Mouse (Mus musculus) bone marrow, adult 2 months (tissue): ENCODE measurements around the gene Fcgrt. TPM values are rescaled to one million over a fixed set of nuclear protein-coding genes. Genes with fewer than 3 reads are reported as not detected.
"Not testable (repeated sequence)": the region's sequence is repeated elsewhere in the genome, so short reads cannot be mapped to it uniquely, and the experiment has no call there.

Experiments used
- H3K27ac ChIP-seq: fragments of 200-500 bp; 2 replicates; pipeline ENCODE4 v1.5.1; 2012; ENCODE audit warnings: low read depth, mild to moderate bottlenecking, control low read depth, inconsistent platforms, low read length; ENCODE audit not compliant: control insufficient read depth, poor library complexity, insufficient read depth
- H3K4me1 ChIP-seq: fragments of 200-500 bp; 2 replicates; pipeline ENCODE4 v1.6.1; 2011; ENCODE audit warnings: low read length; ENCODE audit not compliant: control insufficient read depth, insufficient read depth
- H3K4me3 ChIP-seq: fragments of 200-500 bp; replicated peaks from 2 replicates; pipeline ENCODE3; 2011; ENCODE audit warnings: mild to moderate bottlenecking, low read depth, low read length, control low read depth; ENCODE audit not compliant: control insufficient read depth
- CTCF ChIP-seq: fragments of 200-500 bp; IDR thresholded peaks from 2 replicates; pipeline ENCODE4 v1.5.1; 2011; ENCODE audit warnings: low read length, control low read depth; ENCODE audit not compliant: control insufficient read depth, insufficient read depth
- POLR2A ChIP-seq: fragments of 200-500 bp; IDR thresholded peaks from 2 replicates; pipeline ENCODE4 v1.6.1; 2011; ENCODE audit warnings: low read depth, mild to moderate bottlenecking, control low read depth, low read length, borderline replicate concordance; ENCODE audit not compliant: control insufficient read depth
- WGBS: fragments of 180-500 bp; shearing (Covaris S2); methylation state at CpG from one replicate; pipeline ENCODE4 v1.1.7; 2018; 5-methylcytosine and 5-hydroxymethylcytosine counted together
- polyA plus RNA-seq: library from polyadenylated mRNA; stranded (reverse); fragments of >200 nt; gene quantifications from 2 replicates; pipeline ENCODE4 v1.2.4, GENCODE M21; 2011; ENCODE audit warnings: low replicate concordance; ENCODE audit not compliant: missing spikeins, insufficient read depth, insufficient read length

Gene Fcgrt
- polyA plus RNA-seq, 1 experiment = 19.1 TPM

GRCm38 (mm10) chr7:45127700-45128224 lies 24.1 kb upstream of the Fcgrt start:
- peak overlapping the region; percentile 91; the same call in 1 of the 2 replicates for H3K27ac ChIP-seq
- H3K4me3 ChIP-seq = peak overlapping the region; percentile 96
- H3K4me1 ChIP-seq = peaks cover 8% of the 10 kb centered on the region; the same call in 1 of the 2 replicates
- TF ChIP-seq CTCF = no peak
- no peak for TF ChIP-seq POLR2A
- WGBS = under 1% methylated on average over 6 of the region's 6 CpGs

- TF ChIP-seq POLR2A (no peak), CTCF (no peak)
- Histone ChIP-seq H3K27ac (peak overlapping the region; percentile 17; the same call in 1 of the 2 replicates), H3K4me1 (peaks cover 9% of the 10 kb centered on the region; the same call in 1 of the 2 replicates), H3K4me3 (peak overlapping the region; percentile 96)
- 48% methylated on average over 21 of the region's 21 CpGs for WGBS
These were observed 23.4 kb upstream of the Fcgrt start for GRCm38 (mm10) chr7:45126844-45127699.

- TF ChIP-seq CTCF (no peak), POLR2A (no peak)
- Histone ChIP-seq H3K4me1 (peaks cover 13% of the 10 kb centered on the region; the same call in 1 of the 2 replicates), H3K4me3 (no peak overlapping the region), H3K27ac (0 out of 2 replicates have a peak overlapping the region, but pooled peaks have one; percentile 17)
- 79% methylated on average over 17 of the region's 17 CpGs for WGBS
These were observed 22.6 kb upstream of the Fcgrt start for GRCm38 (mm10) chr7:45126147-45126843.

DNA sequence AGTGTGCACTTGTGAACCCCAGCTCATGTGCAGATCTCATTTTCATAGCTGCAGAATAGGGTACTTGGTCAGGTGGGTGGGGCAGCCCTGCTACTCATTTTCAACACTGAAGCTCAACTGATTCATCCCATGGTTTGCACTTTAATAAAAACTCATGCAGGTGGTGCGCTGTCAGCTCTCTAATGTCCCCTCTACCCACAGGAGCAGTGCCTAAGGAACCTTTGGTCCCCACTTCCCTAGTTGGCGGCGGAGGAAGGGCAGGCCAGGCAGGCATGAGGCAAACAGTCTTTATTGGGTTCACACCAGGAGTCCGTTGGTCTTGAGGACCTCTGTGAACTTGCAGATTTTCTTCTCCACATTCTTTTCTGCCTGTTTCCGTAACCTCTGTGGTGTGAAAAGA lies 22.0 kb upstream of the Fcgrt start:
- 74% methylated on average over 5 of the region's 5 CpGs for WGBS
- H3K4me3 ChIP-seq, H3K27ac ChIP-seq: not testable (repeated sequence)
- peaks cover 13% of the 10 kb centered on the region; the same call in 1 of the 2 replicates for H3K4me1 ChIP-seq

DNA sequence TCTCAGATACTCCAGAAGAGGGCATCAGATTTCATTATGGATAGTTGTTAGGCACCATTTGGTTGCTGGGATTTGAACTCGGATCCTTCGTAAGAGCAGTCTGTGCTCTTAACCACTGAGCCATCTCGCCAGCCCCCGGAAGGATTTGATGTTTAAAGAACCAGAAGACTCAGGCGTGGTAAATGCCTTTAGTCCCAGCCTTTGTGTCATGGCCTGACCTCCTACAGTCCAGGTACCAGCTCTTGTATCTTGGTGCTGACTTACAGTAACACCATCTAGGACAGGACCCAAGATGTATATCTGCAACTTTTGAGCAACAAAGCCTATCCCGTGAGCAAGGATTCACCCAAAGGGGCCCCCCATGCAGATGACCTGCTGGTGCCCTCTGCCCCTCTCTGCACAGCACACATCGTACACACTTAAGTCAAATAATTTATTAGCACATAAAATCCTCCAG lies 21.5 kb upstream of the Fcgrt start:
- no peak overlapping the region for H3K4me3 ChIP-seq
- H3K27ac ChIP-seq = no peak overlapping the region
- TF ChIP-seq CTCF (no peak), POLR2A (no peak)
- H3K4me1 ChIP-seq = peaks cover 14% of the 10 kb centered on the region; the same call in 1 of the 2 replicates
- 58% methylated on average over 7 of the region's 7 CpGs for WGBS

DNA sequence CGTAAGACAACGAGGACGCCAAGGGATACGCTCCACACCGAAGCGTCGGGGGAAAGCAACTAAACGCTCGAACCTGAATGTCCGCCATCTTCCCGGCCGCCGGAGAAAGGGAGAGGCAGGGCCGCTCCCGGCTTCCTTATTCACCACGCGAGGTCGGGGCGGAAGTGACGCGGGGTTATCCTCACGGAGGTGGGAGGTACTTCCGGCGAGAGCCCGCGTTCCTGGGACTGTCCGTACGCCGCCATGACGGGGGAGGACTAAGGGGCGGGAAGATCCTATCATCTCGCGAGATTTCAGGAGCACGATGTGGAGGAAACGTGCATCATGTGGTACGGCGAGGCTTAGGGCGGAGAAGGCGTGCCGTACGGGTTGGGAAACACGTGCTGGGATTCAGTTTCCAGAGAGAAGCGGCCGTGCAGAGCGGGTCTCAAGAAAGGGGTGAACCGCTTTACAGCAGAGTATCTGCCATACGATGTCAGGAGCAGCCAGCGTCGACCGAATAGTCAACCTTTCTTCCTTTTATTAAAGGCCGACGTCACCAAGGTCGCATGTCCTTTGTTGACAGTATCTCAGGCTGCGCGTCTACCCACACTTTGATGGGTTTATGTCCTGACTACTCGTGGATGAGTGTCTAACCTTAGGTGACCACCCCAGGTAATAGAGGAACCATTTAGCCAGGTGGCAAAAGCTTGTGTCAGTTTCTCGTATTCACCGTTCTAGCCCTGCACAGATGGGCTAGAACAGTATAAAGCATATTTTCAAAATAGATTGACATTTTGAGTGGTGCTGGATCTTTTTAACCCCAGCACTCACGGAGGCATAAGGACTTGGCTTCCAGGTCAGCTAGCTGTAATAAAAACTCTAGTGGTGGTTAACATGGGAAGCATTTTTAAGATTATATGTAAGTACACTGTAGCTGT lies 20.8 kb upstream of the Fcgrt start, which contains the start of gene Rps11:
Gene Rps11 (minus strand): TSS at position 216 of the 920 bp plus-strand sequence.
- TF ChIP-seq CTCF (peak; percentile 18; the same call in 1 of the 2 replicates), POLR2A (peak; percentile 73; the same call in 1 of the 2 replicates)
- H3K27ac ChIP-seq = peak within 1 kb of the TSS; percentile 79
- H3K4me3 ChIP-seq = peak within 1 kb of the TSS; percentile 76
- 2% methylated on average over 59 of the region's 59 CpGs for WGBS
- H3K4me1 ChIP-seq = peaks cover 14% of the 10 kb centered on the region; the same call in 1 of the 2 replicates

DNA sequence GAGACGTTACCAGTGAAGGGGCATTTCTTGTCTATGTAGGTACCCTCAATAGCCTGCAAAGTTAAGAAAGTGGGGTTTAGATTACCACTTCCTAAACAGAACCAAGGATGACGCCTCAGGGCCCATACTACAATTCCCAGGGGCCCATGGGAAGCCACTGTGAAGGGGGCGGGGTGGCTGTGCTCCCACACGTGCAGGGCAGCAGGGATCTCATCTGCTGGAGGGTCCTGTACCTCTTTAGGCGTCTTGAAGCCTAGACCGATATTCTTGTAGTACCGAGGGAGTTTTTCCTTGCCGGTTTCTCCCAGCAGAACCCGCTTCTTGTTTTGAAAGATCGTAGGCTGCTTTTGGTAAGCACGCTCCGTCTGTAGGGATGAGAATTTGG lies 19.5 kb upstream of the Fcgrt start:
- WGBS = 8% methylated on average over 12 of the region's 12 CpGs
- H3K4me1 ChIP-seq = peaks cover 14% of the 10 kb centered on the region; the same call in 1 of the 2 replicates
- peak overlapping the region; percentile 76 for H3K4me3 ChIP-seq
- peak overlapping the region; percentile 79 for H3K27ac ChIP-seq
- TF ChIP-seq POLR2A (no peak; the same call in 1 of the 2 replicates), CTCF (no peak)
